Mouse (Mus musculus): ENCODE measurements around the gene Gpr150.

GRCm38 (mm10) chr13:76059591-76059990, 2.8 kb upstream of the Gpr150 start:
- TF ChIP-seq CTCF (conservative IDR thresholded peaks at IDR 0.05 in 1 of 2, IDR thresholded peaks at IDR 0.05 in 1 of 2; ENCODE audit: low read depth in 2 of 2, low read length in 2 of 2): no peak
- no peak for TF ChIP-seq EP300 (IDR thresholded peaks at IDR 0.05; ENCODE audit: low read length)
- no peak for TF ChIP-seq ZKSCAN1 (IDR thresholded peaks at IDR 0.05; ENCODE audit: borderline replicate concordance, low read depth, low read length)
- no peak for TF ChIP-seq HCFC1 (IDR thresholded peaks at IDR 0.05; ENCODE audit: low read depth, low read length)
- TF ChIP-seq BHLHE40 (IDR thresholded peaks at IDR 0.05; ENCODE audit: low read depth, low read length): no peak
- no peak for TF ChIP-seq TBP (conservative IDR thresholded peaks at IDR 0.05; ENCODE audit: low read depth, low read length)
- no peak for TF ChIP-seq RCOR1 (conservative IDR thresholded peaks at IDR 0.05; ENCODE audit: low read depth, low read length)
- no peak for TF ChIP-seq POLR2A (IDR thresholded peaks at IDR 0.05; ENCODE audit: low read depth, low read length)
- TF ChIP-seq MAX (IDR thresholded peaks at IDR 0.05; ENCODE audit: low read length): no peak
- no peak for TF ChIP-seq CHD2 (IDR thresholded peaks at IDR 0.05; ENCODE audit: low read length)
- no peak for TF ChIP-seq KAT2A (IDR thresholded peaks at IDR 0.05; ENCODE audit: insufficient replicate concordance, low read length)
- no peak for TF ChIP-seq SMC3 (IDR thresholded peaks at IDR 0.05; ENCODE audit: low read depth, low read length)
- TF ChIP-seq SIN3A (IDR thresholded peaks at IDR 0.05; ENCODE audit: low read length): no peak

Data from CH12.LX (cell line).